Mouse (Mus musculus) heart, embryonic 10.5 days (tissue): ENCODE results near the gene Gm28230. TPM values are rescaled to one million over a fixed set of nuclear protein-coding genes. Genes with fewer than 3 reads are reported as not detected.
A peak's percentile ranks its signal among the peaks of the same experiment; 100 is the strongest.

ENCODE experiments used
- DNase-seq: peaks from one replicate; pipeline ENCODE4 v3.0.0-alpha.2; 2017; ENCODE audit warnings: low spot score
- H3K27ac ChIP-seq: fragments of 300-500 bp; sonication (generic); 2 replicates; pipeline ENCODE4 v1.5.1; 2016; ENCODE audit warnings: mild to moderate bottlenecking
- H3K27me3 ChIP-seq: fragments of 300-500 bp; sonication (generic); 2 replicates; pipeline ENCODE4 v1.6.1; 2016; ENCODE audit warnings: mild to moderate bottlenecking; ENCODE audit not compliant: poor library complexity, insufficient read depth, severe bottlenecking
- H3K36me3 ChIP-seq: fragments of 300-500 bp; sonication (generic); 2 replicates; pipeline ENCODE4 v1.6.1; 2016; ENCODE audit warnings: mild to moderate bottlenecking, moderate library complexity
- H3K4me1 ChIP-seq: fragments of 300-500 bp; sonication (generic); 2 replicates; pipeline ENCODE4 v1.6.1; 2016; ENCODE audit warnings: mild to moderate bottlenecking
- H3K4me3 ChIP-seq: fragments of 300-500 bp; sonication (generic); 2 replicates; pipeline ENCODE4 v1.5.1; 2016; ENCODE audit warnings: mild to moderate bottlenecking, moderate library complexity
- H3K9me3 ChIP-seq: fragments of 300-500 bp; sonication (generic); 2 replicates; pipeline ENCODE4 v1.6.1; 2016; ENCODE audit warnings: mild to moderate bottlenecking, moderate library complexity
- WGBS: fragments of 180-500 bp; shearing (Covaris S2); methylation state at CpG from one replicate; pipeline ENCODE4 v1.1.7; 2016; 5-methylcytosine and 5-hydroxymethylcytosine counted together
- polyA plus RNA-seq: library from polyadenylated mRNA; unstranded; fragments of >200 nt; fragmentation: Nextera tagmentation; extraction: Ambion mirVana; gene quantifications from 2 replicates; pipeline ENCODE4 v1.2.1, GENCODE M21; 2016

Gene Gm28230
- polyA plus RNA-seq, 1 experiment from 2014 or later: 0.35 TPM

GRCm38 (mm10) chr2:74747661-74748141 lies 21.2 kb downstream of the Gm28230 start:
- H3K4me3 ChIP-seq: no peak overlapping the region
- no peaks in the 10 kb centered on the region for H3K9me3 ChIP-seq
- no peak for DNase-seq
- no peaks in the 10 kb centered on the region for H3K36me3 ChIP-seq
- 10% methylated on average over 11 of the region's 11 CpGs for WGBS
- peaks cover 30% of the 10 kb centered on the region for H3K4me1 ChIP-seq
- H3K27ac ChIP-seq: no peak overlapping the region
- peaks cover 100% of the 10 kb centered on the region for H3K27me3 ChIP-seq

GRCm38 (mm10) chr2:74748436-74748995 lies 22.0 kb downstream of the Gm28230 start:
- H3K36me3 ChIP-seq: no peaks in the 10 kb centered on the region
- no peak overlapping the region for H3K4me3 ChIP-seq
- H3K27me3 ChIP-seq: peaks cover 100% of the 10 kb centered on the region
- no peaks in the 10 kb centered on the region for H3K9me3 ChIP-seq
- no peak for DNase-seq
- 9% methylated on average over 9 of the region's 9 CpGs for WGBS
- no peak overlapping the region for H3K27ac ChIP-seq
- peaks cover 38% of the 10 kb centered on the region for H3K4me1 ChIP-seq

DNA sequence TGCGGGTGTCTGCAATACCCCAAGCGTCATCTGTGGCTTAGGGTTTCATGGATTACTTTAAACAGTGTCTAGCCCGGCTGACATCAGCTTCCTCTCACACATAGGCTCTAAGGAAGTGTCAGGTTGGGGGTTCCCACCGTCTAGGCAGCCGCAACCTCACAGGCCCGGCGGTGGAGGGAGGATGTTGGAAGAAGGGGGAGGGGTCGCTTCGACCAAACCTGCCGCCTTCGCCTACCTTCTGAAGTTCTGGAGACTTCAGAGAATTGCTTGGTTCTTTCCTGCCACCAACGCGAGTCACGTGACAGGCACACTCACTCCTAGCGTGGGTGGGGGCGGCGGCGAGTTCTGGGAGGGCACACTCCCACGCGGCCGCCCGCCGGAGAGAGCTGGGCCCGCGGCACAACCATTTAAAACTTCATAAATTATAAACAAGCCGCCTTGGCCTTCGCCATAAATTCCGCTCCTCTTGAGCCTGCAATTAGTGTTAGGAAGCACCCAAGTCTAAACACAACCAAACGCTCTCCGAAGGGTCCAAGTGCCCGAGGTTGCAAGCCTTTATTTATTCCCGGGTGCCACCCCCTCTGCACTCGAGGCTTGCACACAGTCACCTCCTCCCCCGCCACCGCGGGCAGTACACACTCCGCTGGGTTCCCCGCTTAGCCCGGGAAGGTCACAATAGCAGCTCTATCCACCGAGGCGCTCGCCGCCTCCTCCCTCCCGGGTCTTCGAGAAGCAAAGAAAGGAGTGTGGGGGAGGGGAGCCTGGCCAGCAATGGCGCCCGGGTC lies 23.0 kb downstream of the Gm28230 start:
- WGBS: under 1% methylated on average over 47 of the region's 47 CpGs
- no peaks in the 10 kb centered on the region for H3K36me3 ChIP-seq
- no peak for DNase-seq

DNA sequence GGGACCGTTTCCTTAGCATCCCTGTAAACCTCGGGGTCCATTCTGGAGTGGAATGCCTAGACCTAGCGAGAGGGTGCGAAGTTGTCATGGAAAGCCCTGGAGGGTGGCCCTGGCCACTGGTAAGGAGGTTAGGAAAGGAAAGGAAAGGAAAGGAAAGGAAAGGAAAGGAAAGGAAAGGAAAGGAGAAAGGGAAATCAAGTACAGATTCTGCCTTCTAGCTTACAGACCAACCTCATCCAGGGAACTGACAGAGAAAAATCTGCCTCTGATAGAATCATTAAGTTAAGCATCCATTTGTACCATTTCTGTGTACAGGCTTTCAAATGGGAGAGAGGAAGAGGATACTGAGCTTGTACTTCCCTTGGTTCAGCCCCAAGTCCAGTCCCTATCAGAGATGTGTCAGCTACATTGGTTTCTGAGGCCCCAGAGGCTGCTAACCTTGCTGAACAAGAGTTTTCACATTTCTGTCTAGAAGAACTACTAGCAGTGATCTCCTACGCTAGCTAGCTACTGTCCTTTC lies 24.3 kb downstream of the Gm28230 start:
- no peak overlapping the region for H3K27ac ChIP-seq
- H3K4me1 ChIP-seq: peaks cover 38% of the 10 kb centered on the region
- no peaks in the 10 kb centered on the region for H3K36me3 ChIP-seq
- no peaks in the 10 kb centered on the region for H3K9me3 ChIP-seq
- H3K27me3 ChIP-seq: peaks cover 98% of the 10 kb centered on the region
- DNase-seq: no peak
- H3K4me3 ChIP-seq: no peak overlapping the region
- 29% methylated on average over 5 of the region's 5 CpGs for WGBS

More for the DNA sequence above, 23.0 kb downstream of the Gm28230 start:
- H3K4me3 ChIP-seq: peak overlapping the region; percentile 47
- H3K27me3 ChIP-seq: peaks cover 100% of the 10 kb centered on the region
- peak overlapping the region; percentile 64; the same call in 1 of the 2 replicates for H3K27ac ChIP-seq
- peaks cover 38% of the 10 kb centered on the region for H3K4me1 ChIP-seq
- H3K9me3 ChIP-seq: no peaks in the 10 kb centered on the region

DNA sequence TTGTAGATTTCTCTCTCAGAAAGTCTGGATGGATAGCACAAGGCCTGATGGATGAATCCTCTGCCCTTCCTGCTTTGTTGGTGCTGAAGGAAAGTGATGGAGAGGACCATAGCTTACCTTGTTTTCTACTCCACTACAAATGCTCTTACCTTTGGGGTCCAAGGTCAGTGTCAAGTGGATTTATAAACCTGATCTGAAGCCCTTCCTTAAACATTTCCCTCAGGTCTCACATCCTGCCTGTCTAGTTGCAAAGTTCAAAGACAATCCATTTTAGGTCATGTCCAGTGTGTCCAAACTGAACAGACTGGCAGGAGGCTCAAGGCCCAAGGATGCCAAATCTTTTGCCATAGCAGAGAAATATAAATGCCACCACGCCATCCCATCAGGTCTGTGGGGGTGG lies 25.3 kb downstream of the Gm28230 start:
- DNase-seq: no peak
- Histone ChIP-seq H3K9me3 (no peaks in the 10 kb centered on the region), H3K27ac (no peak overlapping the region), H3K36me3 (no peaks in the 10 kb centered on the region), H3K4me1 (peaks cover 31% of the 10 kb centered on the region), H3K27me3 (peaks cover 95% of the 10 kb centered on the region), H3K4me3 (no peak overlapping the region)
- WGBS: 71% methylated on average over 1 of the region's 1 CpGs

- Histone ChIP-seq H3K4me1 (peaks cover 28% of the 10 kb centered on the region), H3K27ac (peak overlapping the region; percentile 64; the same call in 1 of the 2 replicates), H3K4me3 (peak overlapping the region; percentile 56), H3K9me3 (no peaks in the 10 kb centered on the region), H3K27me3 (peaks cover 93% of the 10 kb centered on the region), H3K36me3 (no peaks in the 10 kb centered on the region)
- DNase-seq: no peak
- WGBS: 2% methylated on average over 45 of the region's 45 CpGs
Observed at GRCm38 (mm10) chr2:74752431-74753174, 26.1 kb downstream of the Gm28230 start.

DNA sequence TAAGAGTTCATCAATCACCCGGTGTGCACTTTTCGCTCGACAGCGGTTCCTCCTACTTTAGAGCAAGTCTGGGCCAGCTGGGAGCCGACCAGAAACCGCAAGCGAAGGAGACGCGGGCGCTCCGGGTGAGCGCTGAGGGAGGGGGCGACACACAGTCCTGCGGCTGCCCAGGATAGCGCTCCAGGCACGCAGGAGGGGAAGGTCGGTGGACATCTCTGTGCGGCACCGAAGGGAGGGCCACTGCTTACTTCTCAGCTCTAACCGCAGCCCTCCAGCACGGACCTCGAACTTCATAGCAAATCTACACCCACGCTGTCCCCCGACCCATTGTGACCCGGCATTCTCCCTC lies 26.6 kb downstream of the Gm28230 start:
- DNase-seq: no peak
- Histone ChIP-seq H3K36me3 (no peaks in the 10 kb centered on the region), H3K27me3 (peaks cover 93% of the 10 kb centered on the region), H3K9me3 (no peaks in the 10 kb centered on the region), H3K4me3 (peak overlapping the region; percentile 56), H3K27ac (peak overlapping the region; percentile 64; the same call in 1 of the 2 replicates), H3K4me1 (peaks cover 28% of the 10 kb centered on the region)
- WGBS: 1% methylated on average over 25 of the region's 25 CpGs

GRCm38 (mm10) chr2:74753711-74754110 lies 27.2 kb downstream of the Gm28230 start:
- peaks cover 28% of the 10 kb centered on the region for H3K4me1 ChIP-seq
- H3K27ac ChIP-seq: no peak overlapping the region
- no peaks in the 10 kb centered on the region for H3K36me3 ChIP-seq
- H3K9me3 ChIP-seq: no peaks in the 10 kb centered on the region
- DNase-seq: no peak
- 20% methylated on average over 5 of the region's 5 CpGs for WGBS
- H3K27me3 ChIP-seq: peaks cover 89% of the 10 kb centered on the region
- H3K4me3 ChIP-seq: no peak overlapping the region

- H3K4me1 ChIP-seq: peaks cover 26% of the 10 kb centered on the region
- H3K4me3 ChIP-seq: no peak overlapping the region
- no peaks in the 10 kb centered on the region for H3K36me3 ChIP-seq
- 9% methylated on average over 1 of the region's 1 CpGs for WGBS
- H3K27ac ChIP-seq: no peak overlapping the region
- H3K27me3 ChIP-seq: peaks cover 85% of the 10 kb centered on the region
- no peaks in the 10 kb centered on the region for H3K9me3 ChIP-seq
- DNase-seq: no peak
Observed at GRCm38 (mm10) chr2:74760146-74760545, 33.6 kb downstream of the Gm28230 start.

DNA sequence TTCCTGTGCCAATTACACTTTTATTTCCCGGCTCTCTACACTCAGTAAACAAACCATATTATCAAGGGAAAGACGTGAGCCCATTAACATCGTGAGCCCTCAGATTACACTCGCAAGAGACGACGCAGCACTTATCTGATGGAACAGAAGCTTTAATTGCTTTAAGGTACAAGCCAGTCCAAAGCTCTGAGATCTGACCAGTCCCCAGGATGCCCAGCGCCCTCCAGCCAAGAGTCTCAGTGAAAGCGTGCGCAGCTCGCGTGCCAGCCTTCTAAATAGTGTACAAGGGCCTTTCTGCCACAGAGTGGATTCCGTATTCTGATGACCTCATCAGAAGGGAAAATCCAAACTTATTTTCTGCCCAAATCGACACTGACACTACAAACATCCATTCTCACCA lies 35.4 kb downstream of the Gm28230 start:
- peaks cover 87% of the 10 kb centered on the region for H3K27me3 ChIP-seq
- no peak for DNase-seq
- peaks cover 26% of the 10 kb centered on the region for H3K4me1 ChIP-seq
- H3K4me3 ChIP-seq: peak overlapping the region; percentile 65
- no peaks in the 10 kb centered on the region for H3K9me3 ChIP-seq
- no peak overlapping the region for H3K27ac ChIP-seq
- no peaks in the 10 kb centered on the region for H3K36me3 ChIP-seq
- 6% methylated on average over 13 of the region's 13 CpGs for WGBS

GRCm38 (mm10) chr2:74762522-74763244 lies 36.2 kb downstream of the Gm28230 start, which contains the start of gene Hoxd1:
Hoxd1 (plus strand) TSS chr2:74762980.
- Histone ChIP-seq H3K36me3 (no peaks in the 10 kb centered on the region), H3K27ac (0 out of 2 replicates have a peak within 1 kb of the TSS, but pooled peaks have one; percentile 8), H3K4me3 (peak within 1 kb of the TSS; percentile 65), H3K4me1 (peaks cover 26% of the 10 kb centered on the region), H3K27me3 (peaks cover 86% of the 10 kb centered on the region), H3K9me3 (no peaks in the 10 kb centered on the region)
- no peak for DNase-seq
- WGBS: under 1% methylated on average over 59 of the region's 61 CpGs

GRCm38 (mm10) chr2:74763245-74763735 lies 36.8 kb downstream of the Gm28230 start:
- Histone ChIP-seq H3K4me1 (peaks cover 26% of the 10 kb centered on the region), H3K9me3 (no peaks in the 10 kb centered on the region), H3K36me3 (no peaks in the 10 kb centered on the region), H3K27ac (0 out of 2 replicates have a peak overlapping the region, but pooled peaks have one; percentile 8), H3K27me3 (peaks cover 80% of the 10 kb centered on the region), H3K4me3 (peak overlapping the region; percentile 65)
- DNase-seq: no peak
- WGBS: under 1% methylated on average over 53 of the region's 53 CpGs
